Mouse (Mus musculus) intestine, embryonic 16.5 days (tissue): ENCODE measurements at regions not wholly inside any gene's neighbourhood (a gene's known extent, or its start where the extent isn't known, plus 50 kb on each side); places are given as distances from the start of the nearest gene placed in this dataset.

Experiments
- ATAC-seq: fragments of 200-750 bp; cut with Nextera tagmentation; 2 replicates; pipeline ENCODE4 v1.8.0; 2017; ENCODE audit warnings: moderate TSS enrichment, moderate library complexity
- H3K27ac ChIP-seq: fragments of 300-500 bp; sonication (generic); 2 replicates; pipeline ENCODE4 v1.5.1; 2014; ENCODE audit warnings: mild to moderate bottlenecking, low read length
- H3K27me3 ChIP-seq: fragments of 300-500 bp; sonication (generic); replicated peaks from 2 replicates; pipeline ENCODE4 v1.6.1; 2014; ENCODE audit warnings: low read length, control low read depth, mixed read lengths; ENCODE audit not compliant: control insufficient read depth, insufficient read depth
- H3K36me3 ChIP-seq: fragments of 300-500 bp; sonication (generic); 2 replicates; pipeline ENCODE4 v1.6.1; 2014; ENCODE audit warnings: low read length, control low read depth; ENCODE audit not compliant: control insufficient read depth, insufficient read depth
- H3K4me1 ChIP-seq: fragments of 300-500 bp; sonication (generic); 2 replicates; pipeline ENCODE4 v1.6.1; 2014; ENCODE audit warnings: low read length, control low read depth, mixed read lengths; ENCODE audit not compliant: control insufficient read depth, insufficient read depth
- H3K4me2 ChIP-seq: fragments of 300-500 bp; sonication (generic); 2 replicates; pipeline ENCODE4 v1.6.1; 2014; ENCODE audit warnings: low read depth, low read length, control low read depth
- H3K4me3 ChIP-seq: fragments of 300-500 bp; sonication (generic); 2 replicates; pipeline ENCODE4 v1.5.1; 2014; ENCODE audit warnings: mild to moderate bottlenecking, low read length
- H3K9ac ChIP-seq: fragments of 300-500 bp; sonication (generic); 2 replicates; pipeline ENCODE4 v1.6.1; 2014; ENCODE audit warnings: low read depth, low read length
- H3K9me3 ChIP-seq: fragments of 300-500 bp; sonication (generic); 2 replicates; pipeline ENCODE4 v1.6.1; 2016; ENCODE audit warnings: low read length, control low read depth; ENCODE audit not compliant: control insufficient read depth
- WGBS: fragments of 180-500 bp; shearing (Covaris S2); extraction: QIAGEN DNeasy Blood & Tissue Kit; methylation state at CpG from one replicate; pipeline ENCODE4 v1.1.7; 2014; 5-methylcytosine and 5-hydroxymethylcytosine counted together

DNA sequence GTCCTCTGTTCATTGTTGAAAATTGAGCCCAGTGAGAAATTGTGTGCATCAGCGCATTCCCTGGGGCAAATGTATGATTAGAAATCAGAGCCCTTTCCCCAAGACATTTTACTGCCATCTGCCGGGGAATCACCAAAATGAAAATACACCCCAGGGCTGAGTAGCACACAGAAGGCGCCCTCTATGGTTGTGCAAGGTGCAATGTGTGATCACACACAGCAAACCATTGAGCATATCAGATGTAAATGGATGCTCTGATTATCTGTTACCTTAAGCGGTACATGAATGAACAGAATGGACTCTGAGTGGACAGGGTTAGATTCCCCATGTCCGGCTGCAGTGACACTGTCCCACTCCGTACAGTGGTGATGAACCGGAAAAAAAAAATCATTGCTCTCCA is 172.4 kb downstream of the Bmp2 start:
- ATAC-seq, result no peak
- H3K27me3 ChIP-seq, result no peaks in the 10 kb centered on the region
- no peak overlapping the region for H3K4me2 ChIP-seq

DNA sequence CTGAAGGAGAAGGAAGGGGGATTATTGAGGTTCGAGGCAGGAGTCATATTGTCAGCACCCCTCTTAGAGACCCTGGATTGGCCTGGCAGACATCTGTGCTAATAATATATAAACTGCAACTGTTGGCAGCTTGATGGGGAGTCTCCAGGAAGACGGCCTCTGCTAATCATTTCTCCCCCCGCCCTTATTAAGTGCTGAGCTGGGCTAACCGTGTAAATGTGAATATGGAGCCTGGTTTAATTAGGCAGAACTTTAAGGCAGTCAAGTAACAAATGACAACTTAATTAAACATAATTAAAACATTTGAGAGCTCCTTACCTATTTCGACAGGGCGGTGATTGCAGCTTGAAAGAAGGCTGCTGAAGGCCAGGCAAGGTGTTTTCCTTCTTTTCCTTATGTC is 172.8 kb downstream of the Bmp2 start:
- 66% methylated on average over 6 of the region's 6 CpGs for WGBS

More for the DNA sequence above, 172.4 kb downstream of the Bmp2 start:
- Histone ChIP-seq H3K36me3 (no peaks in the 10 kb centered on the region), H3K4me3 (no peak overlapping the region), H3K9ac (no peak overlapping the region), H3K9me3 (no peaks in the 10 kb centered on the region), H3K4me1 (no peaks in the 10 kb centered on the region), H3K27ac (no peak overlapping the region)
- 77% methylated on average over 7 of the region's 7 CpGs for WGBS

DNA sequence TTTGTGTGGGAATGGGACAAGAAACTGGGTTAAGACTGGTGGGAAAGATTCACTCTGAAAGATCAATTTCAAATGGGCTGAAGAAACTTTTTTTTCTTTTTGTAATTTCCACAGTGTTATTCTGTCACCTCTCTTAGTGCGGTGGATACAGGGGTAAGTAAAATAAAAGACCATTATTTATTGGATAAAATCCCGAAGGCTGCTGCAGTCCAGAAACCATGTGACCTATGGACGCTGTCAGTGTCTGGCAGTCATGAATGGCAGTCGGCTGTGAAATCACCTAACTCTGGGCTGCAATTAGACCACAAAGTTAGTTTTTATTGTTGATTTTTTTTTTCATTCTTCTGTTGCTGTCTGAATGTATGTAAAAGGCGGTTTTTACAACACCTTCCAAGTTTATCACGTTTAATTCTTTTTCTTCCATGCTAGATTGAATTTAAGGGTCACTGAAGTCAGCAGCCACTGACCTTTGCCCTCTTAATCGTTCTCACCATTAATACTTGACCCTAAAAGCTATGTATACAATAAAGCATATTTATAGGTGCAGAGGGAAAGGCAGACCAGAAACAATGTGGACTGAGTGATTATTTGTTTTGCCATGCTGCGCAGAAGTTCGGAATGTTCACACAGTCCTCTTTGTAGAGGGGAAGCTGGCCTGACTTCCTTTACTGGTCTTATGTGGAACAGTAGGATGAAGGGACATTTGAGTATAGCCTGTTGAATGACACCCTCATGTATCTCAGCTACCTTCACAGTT is 182.7 kb downstream of the Bmp2 start:
- no peak overlapping the region for H3K4me3 ChIP-seq
- H3K4me2 ChIP-seq, result no peak overlapping the region
- WGBS, result 28% methylated on average over 9 of the region's 9 CpGs
- no peaks in the 10 kb centered on the region for H3K27me3 ChIP-seq
- H3K36me3 ChIP-seq, result no peaks in the 10 kb centered on the region
- no peak overlapping the region for H3K9ac ChIP-seq
- no peak overlapping the region for H3K27ac ChIP-seq
- H3K9me3 ChIP-seq, result no peaks in the 10 kb centered on the region
- H3K4me1 ChIP-seq, result no peaks in the 10 kb centered on the region
- ATAC-seq, result no peak

More for the DNA sequence above, 172.8 kb downstream of the Bmp2 start:
- no peak for ATAC-seq
- Histone ChIP-seq H3K4me1 (no peaks in the 10 kb centered on the region), H3K27me3 (no peaks in the 10 kb centered on the region), H3K27ac (no peak overlapping the region), H3K9me3 (no peaks in the 10 kb centered on the region), H3K36me3 (no peaks in the 10 kb centered on the region), H3K4me2 (no peak overlapping the region), H3K4me3 (no peak overlapping the region), H3K9ac (no peak overlapping the region)

DNA sequence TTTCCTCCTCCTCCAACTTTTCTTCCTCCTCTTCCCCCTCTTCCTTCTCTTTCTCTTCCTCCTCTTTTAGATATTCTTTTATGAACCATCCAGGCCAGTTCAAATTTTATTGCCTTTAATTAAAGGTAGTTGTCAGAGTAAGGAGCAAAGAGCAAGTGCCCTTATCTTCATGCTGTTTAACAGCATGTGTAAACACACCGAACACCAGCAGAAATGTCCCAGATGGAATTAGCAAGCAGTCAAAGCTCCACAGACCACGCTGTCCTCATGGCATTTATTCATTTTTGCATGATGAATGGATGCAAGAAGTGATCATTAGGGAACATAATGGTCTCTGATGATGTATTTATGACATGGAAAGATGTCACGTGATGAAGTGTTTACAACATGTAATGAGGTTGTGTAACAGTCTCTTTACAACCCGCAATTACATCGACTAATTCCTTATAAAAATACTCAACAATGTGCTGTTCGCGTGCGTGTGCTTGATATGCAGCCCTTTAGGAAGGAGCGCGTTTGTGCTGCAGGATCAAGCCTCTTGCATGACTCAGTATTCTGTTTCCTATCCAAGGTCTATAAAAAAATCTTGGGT is 187.0 kb downstream of the Bmp2 start:
- 35% methylated on average over 10 of the region's 10 CpGs for WGBS
- H3K4me3 ChIP-seq, result no peak overlapping the region
- ATAC-seq, result peak; percentile 95
- H3K9ac ChIP-seq, result no peak overlapping the region
- no peaks in the 10 kb centered on the region for H3K9me3 ChIP-seq
- H3K27ac ChIP-seq, result peak overlapping the region; percentile 69
- peak overlapping the region; percentile 6 for H3K4me2 ChIP-seq
- no peaks in the 10 kb centered on the region for H3K4me1 ChIP-seq
- H3K27me3 ChIP-seq, result no peaks in the 10 kb centered on the region
- H3K36me3 ChIP-seq, result no peaks in the 10 kb centered on the region

DNA sequence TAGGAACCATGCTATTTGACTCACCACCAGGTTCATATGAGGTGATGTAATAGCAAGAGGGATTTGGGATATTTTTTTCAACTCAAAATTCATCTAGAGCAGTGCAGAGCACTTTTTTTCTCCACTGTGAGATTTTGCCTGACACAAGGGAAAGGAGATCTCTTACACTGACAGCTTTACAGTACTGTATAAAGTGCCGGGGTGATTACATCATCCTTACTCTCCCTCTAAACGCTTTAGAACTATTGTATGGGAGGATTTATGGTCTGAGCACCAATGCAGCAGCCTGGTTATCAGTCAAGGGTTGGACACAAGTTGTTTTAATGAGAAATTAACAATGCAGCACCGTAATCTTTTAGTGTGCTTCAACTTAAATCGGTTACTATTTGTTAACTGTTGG is 196.5 kb downstream of the Bmp2 start:
- Histone ChIP-seq H3K27ac (no peak overlapping the region), H3K4me2 (no peak overlapping the region), H3K4me3 (no peak overlapping the region), H3K9me3 (no peaks in the 10 kb centered on the region), H3K27me3 (no peaks in the 10 kb centered on the region), H3K4me1 (no peaks in the 10 kb centered on the region), H3K9ac (no peak overlapping the region), H3K36me3 (no peaks in the 10 kb centered on the region)
- 35% methylated on average over 4 of the region's 4 CpGs for WGBS
- peak; percentile 87 for ATAC-seq

DNA sequence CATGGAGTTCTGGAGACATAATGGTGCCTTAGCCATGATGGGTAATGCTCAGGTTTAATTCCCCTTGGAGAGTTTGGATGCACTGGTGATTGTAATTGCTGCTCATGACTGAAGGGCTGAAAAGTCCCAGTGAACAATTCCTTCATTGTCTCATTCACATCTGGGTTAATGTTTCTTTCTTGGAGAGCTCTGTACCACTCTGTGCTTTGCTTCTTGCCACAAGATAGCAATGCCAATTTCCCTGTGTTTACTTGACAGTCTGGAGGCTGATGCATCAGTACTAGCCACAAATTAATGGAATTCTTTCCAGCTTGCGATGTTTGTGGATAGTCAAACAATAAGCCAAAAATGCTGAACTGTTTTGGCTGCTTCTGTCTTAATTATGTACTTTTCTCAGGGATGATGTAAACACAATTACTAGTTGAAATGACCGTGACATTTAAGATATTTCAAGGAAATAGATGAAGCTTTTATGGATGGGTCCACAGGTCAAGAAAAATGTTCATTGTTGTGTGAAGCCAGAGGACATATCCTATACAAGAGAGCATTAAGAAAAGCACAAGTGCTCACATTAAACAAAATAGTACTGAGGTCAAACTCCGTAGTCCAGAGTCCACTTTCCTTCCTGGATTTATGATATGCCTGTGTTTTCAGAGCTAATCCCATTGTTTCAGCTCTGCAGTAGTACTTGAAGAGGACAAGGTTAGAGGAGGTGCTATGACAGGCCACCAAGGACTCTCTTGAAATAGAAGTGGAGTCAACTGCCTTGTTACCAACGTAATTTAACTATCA is 198.1 kb downstream of the Bmp2 start:
- ATAC-seq, result peak; percentile 80
- 35% methylated on average over 4 of the region's 4 CpGs for WGBS
- Histone ChIP-seq H3K4me3 (no peak overlapping the region), H3K4me1 (0 out of 2 replicates have a peak, but pooled peaks cover 3% of the 10 kb centered on the region), H3K27me3 (no peaks in the 10 kb centered on the region), H3K9me3 (no peaks in the 10 kb centered on the region), H3K27ac (no peak overlapping the region), H3K4me2 (no peak overlapping the region), H3K9ac (no peak overlapping the region), H3K36me3 (no peaks in the 10 kb centered on the region)

DNA sequence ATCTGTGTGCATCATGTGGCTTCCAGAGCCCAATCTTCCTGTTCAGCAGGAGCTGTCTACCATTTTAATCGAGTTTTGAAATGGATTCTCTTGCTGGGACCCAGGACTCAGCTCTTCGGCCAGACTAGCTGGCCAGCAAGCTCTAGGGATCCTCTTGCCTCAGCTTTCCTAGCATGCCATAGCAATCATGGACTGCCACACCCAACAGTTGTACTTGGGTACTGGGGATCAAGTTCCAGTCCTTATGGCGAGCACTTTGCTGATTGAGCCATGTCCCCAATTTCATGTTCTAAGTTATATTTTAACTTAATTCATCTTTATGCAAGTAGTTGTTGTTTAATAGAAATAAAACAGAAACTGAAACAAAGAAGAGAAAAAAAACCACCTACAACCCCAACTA is 202.1 kb downstream of the Bmp2 start:
- no peaks in the 10 kb centered on the region for H3K36me3 ChIP-seq
- 83% methylated on average over 3 of the region's 3 CpGs for WGBS
- H3K4me2 ChIP-seq, result no peak overlapping the region
- no peak overlapping the region for H3K9ac ChIP-seq
- H3K4me3 ChIP-seq, result no peak overlapping the region
- H3K27me3 ChIP-seq, result no peaks in the 10 kb centered on the region
- H3K27ac ChIP-seq, result no peak overlapping the region
- peak; percentile 68 for ATAC-seq
- H3K4me1 ChIP-seq, result 0 out of 2 replicates have a peak, but pooled peaks cover 3% of the 10 kb centered on the region
- H3K9me3 ChIP-seq, result no peaks in the 10 kb centered on the region

DNA sequence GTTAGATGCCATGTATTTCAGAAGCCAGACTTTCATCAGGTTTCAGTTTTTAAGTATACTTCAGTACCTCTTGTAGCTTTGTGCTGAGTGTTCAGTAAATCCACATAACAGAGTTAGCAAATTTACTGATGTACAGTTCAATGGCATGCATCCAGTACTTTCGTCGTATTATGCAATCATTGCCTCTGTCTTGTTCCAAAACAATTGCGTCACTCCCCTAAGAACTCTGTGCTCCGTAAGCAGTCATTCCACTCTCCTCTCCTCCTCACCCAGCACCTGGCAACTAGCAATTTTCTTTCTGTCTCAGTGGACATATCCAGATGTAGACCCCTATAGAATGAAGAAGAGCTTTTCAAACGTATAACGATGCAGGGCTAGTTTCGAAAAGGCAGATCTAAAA is 209.5 kb downstream of the Bmp2 start:
- Histone ChIP-seq H3K4me3 (no peak overlapping the region), H3K27ac (no peak overlapping the region), H3K27me3 (no peaks in the 10 kb centered on the region), H3K4me2 (no peak overlapping the region), H3K36me3 (no peaks in the 10 kb centered on the region), H3K9ac (no peak overlapping the region), H3K4me1 (no peaks in the 10 kb centered on the region), H3K9me3 (no peaks in the 10 kb centered on the region)
- 0 out of 2 replicates have a peak, but pooled peaks have one; percentile 11 for ATAC-seq
- 63% methylated on average over 7 of the region's 7 CpGs for whole genome bisulfite sequencing

DNA sequence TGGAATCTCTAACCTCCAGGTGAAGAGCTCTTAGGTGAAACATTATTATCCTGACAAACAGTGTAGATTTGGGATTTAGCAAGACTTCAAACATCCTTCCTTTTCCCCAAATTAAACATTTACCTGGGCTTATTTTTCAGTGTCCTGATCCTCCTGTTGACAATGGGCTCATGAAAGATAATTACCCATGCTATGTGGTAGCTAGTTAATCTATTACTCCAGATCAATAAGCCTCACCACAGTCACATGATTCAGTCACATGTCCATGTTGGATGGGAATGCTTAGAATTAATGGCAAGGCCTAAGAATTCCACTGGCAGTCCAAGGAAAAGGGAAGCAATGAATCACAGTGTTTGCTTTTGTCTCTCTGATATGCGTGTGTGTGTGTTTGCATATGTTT is 216.6 kb downstream of the Bmp2 start:
- H3K27ac ChIP-seq, result no peak overlapping the region
- H3K4me2 ChIP-seq, result no peak overlapping the region
- no peaks in the 10 kb centered on the region for H3K27me3 ChIP-seq
- 59% methylated on average over 1 of the region's 1 CpGs for WGBS
- ATAC-seq, result peak; percentile 63
- H3K9ac ChIP-seq, result no peak overlapping the region
- H3K9me3 ChIP-seq, result no peaks in the 10 kb centered on the region
- H3K36me3 ChIP-seq, result no peaks in the 10 kb centered on the region
- H3K4me3 ChIP-seq, result no peak overlapping the region
- no peaks in the 10 kb centered on the region for H3K4me1 ChIP-seq
